Mouse (Mus musculus): ENCODE measurements around the gene Srprb.

DNA sequence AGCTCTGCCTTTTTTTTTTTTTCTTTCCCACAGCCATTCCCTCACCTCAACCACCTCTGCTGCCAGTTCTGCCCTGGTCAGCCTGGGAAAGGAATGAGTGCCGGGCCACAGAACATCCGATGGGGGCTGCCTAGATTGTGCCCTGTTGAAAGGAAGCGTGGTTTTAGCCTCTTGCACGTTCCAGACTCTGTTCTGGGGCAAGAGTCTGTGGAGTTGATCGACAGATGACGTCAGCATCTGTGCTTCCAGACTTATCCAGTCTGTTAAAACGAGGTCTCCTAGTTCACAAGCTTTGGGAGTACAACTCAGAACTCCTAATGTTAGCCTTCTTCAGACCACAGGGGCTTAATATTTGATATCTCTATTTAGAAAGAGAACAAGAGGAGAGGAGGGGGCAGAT is 32.1 kb upstream of the Srprb start:
- TF ChIP-seq POLR2A (IDR thresholded peaks at IDR 0.05; ENCODE audit: borderline replicate concordance, insufficient read depth, low read length) (no peak), CTCF (IDR thresholded peaks at IDR 0.05; ENCODE audit: borderline replicate concordance, insufficient read depth, low read depth, low read length) (no peak)

Measured in cerebellum, adult 2 months (tissue).